Mouse (Mus musculus) CD8-positive naive resting alpha-beta T cell, adult 57 days (primary cell): ENCODE results near the gene Gm28047. TPM values are rescaled to one million over a fixed set of nuclear protein-coding genes. Genes with fewer than 3 reads are reported as not detected.

Source experiments
- total RNA-seq: library from RNA; stranded (reverse); gene quantifications from one replicate; pipeline ENCODE4 v1.2.4, GENCODE M21; 2023

Gene Gm28047
- total RNA-seq, result 1.7 TPM

GRCm38 (mm10) chr15:102624970-102625686 lies at the start of gene Gm28047, which contains the start of gene Atf7:
Gm28047 (minus strand) TSS chr15:102625067.
Atf7 (minus strand) TSS chr15:102625464.

GRCm38 (mm10) chr15:102672215-102673071 lies 47.6 kb upstream of the Gm28047 start, which contains the start of gene Atp5g2:
Atp5g2 (minus strand) TSS chr15:102672352.

GRCm38 (mm10) chr15:102524892-102525485 lies 99.9 kb downstream of the Gm28047 start, which contains the start of gene Npff:
Npff (minus strand) TSS chr15:102524942.

GRCm38 (mm10) chr15:102517976-102518858 lies 106.7 kb downstream of the Gm28047 start, which contains the start of gene Tarbp2:
Tarbp2 (plus strand) TSS chr15:102518192.

GRCm38 (mm10) chr15:102516728-102517404 lies 108.0 kb downstream of the Gm28047 start, which contains the start of gene Map3k12:
Map3k12 (minus strand) TSS chr15:102517064.

GRCm38 (mm10) chr15:102503447-102503846 lies 121.4 kb downstream of the Gm28047 start, which contains the start of gene Gm10337:
Gm10337 (plus strand) TSS chr15:102503722.

Other genes starting within 250 kb of the Gm28047 start
- gene Sp1, start 218.9 kb downstream of the Gm28047 start, total RNA-seq, result 147 TPM
- gene Amhr2, start 179.7 kb downstream of the Gm28047 start, total RNA-seq, result 0.34 TPM
- gene Prr13, start 166.0 kb downstream of the Gm28047 start, total RNA-seq, result 36.6 TPM
- 793 TPM for gene Pcbp2, start 154.5 kb downstream of the Gm28047 start, total RNA-seq
- gene Gm10337, start 121.3 kb downstream of the Gm28047 start, total RNA-seq, result 32.0 TPM
- gene Map3k12, start 108.0 kb downstream of the Gm28047 start, total RNA-seq, result 5.2 TPM
- 54.4 TPM for gene Tarbp2, start 106.9 kb downstream of the Gm28047 start, total RNA-seq
- 16.7 TPM for gene Npff, start 100.1 kb downstream of the Gm28047 start, total RNA-seq
- gene Atf7, start 397 bp upstream of the Gm28047 start, total RNA-seq, result 114 TPM
- 8.5 TPM for gene Atp5g2, start 47.3 kb upstream of the Gm28047 start, total RNA-seq
- 50.7 TPM for gene Calcoco1, start 97.1 kb upstream of the Gm28047 start, total RNA-seq